Mouse (Mus musculus): ENCODE data around the gene Dohh. TPM values are rescaled to one million over a fixed set of nuclear protein-coding genes. Genes with fewer than 3 reads are reported as not detected.

The Dohh gene
- polyA plus RNA-seq, 1 experiment from 2014 or later, result 74.5 TPM

DNA sequence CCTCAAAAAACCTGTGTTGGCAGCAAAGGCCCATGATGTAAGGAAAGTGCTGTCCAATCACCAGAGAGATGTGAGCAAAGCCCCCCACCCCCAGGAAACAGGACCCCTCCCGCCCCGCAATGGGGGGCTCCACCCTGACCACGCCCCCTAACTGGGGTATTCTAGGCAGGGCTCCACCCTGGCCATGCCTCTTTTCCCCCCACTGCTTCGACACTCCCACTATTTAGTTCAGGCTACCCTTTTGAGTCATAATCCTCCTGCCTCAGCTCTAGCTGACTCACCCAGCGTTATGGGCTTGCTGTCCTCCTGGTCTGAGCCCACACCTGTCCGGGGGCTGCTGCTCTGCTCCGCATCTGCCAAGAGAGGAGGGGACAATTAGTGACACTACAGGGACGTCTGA, 25.1 kb downstream of the Dohh start:
- no peaks in the 10 kb centered on the region for H3K9me3 ChIP-seq (replicated peaks)
- no peak for ATAC-seq
- H3K4me1 ChIP-seq, result peaks cover 94% of the 10 kb centered on the region
- H3K36me3 ChIP-seq, result peaks cover 17% of the 10 kb centered on the region; the same call in 1 of the 2 replicates
- H3K27me3 ChIP-seq (replicated peaks), result peaks cover 50% of the 10 kb centered on the region
- H3K4me2 ChIP-seq, result peak overlapping the region; percentile 50
- peak overlapping the region; percentile 42 for H3K27ac ChIP-seq
- H3K4me3 ChIP-seq, result no peak overlapping the region
- WGBS (ENCODE audit: insufficient replicate concordance), result 11% methylated on average over 8 of the region's 8 CpGs
- H3K9ac ChIP-seq, result 0 out of 2 replicates have a peak overlapping the region, but pooled peaks have one; percentile 8

DNA sequence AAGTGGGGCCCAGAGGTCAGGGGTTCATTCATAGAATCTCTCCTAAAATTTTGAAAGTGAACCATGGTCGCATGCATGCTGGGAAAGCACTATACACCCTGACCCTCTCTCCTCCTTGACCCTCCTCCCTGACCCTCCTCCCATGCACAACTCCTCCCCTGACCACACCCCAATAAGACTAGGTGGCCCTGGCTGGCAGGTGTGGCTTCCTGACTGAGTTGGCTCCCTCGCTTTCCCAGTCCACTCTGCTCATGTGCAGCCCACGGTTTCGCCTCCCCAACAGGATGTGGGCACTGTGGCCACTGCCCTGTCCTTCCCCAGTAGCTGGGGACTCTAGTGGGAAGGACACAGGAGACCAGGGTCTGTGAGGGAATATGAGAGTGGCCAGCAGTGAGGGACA, 26.1 kb downstream of the Dohh start:
- no peak for ATAC-seq
- no peak overlapping the region; the same call in 1 of the 2 replicates for H3K4me3 ChIP-seq
- 27% methylated on average over 4 of the region's 4 CpGs for WGBS (ENCODE audit: insufficient replicate concordance)
- H3K4me2 ChIP-seq, result peak overlapping the region; percentile 50
- H3K9ac ChIP-seq, result 0 out of 2 replicates have a peak overlapping the region, but pooled peaks have one; percentile 8
- H3K36me3 ChIP-seq, result 0 out of 2 replicates have a peak, but pooled peaks cover 12% of the 10 kb centered on the region
- peaks cover 41% of the 10 kb centered on the region for H3K27me3 ChIP-seq (replicated peaks)
- peak overlapping the region; percentile 52; the same call in 1 of the 2 replicates for H3K27ac ChIP-seq
- no peaks in the 10 kb centered on the region for H3K9me3 ChIP-seq (replicated peaks)
- H3K4me1 ChIP-seq, result peaks cover 94% of the 10 kb centered on the region

DNA sequence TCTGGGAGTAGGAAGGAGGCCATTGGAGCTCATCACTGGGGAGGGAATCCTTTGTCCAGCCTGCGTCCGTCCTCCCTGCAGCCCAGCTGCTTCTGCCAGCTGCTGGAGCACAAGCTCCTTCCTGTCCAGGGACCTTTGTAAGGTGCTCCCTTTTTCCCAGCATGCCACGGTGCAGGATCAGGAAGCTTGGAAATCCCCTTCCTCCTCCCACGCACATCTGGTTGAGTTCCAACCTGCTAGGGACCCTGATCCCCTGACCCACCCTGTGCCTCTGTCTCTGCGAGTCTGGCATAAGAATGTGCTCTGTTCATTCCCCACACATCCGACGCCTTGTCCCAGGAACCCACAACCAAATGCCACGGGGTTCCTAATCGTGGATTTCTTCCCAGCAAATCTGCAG, 26.8 kb downstream of the Dohh start:
- WGBS (ENCODE audit: insufficient replicate concordance), result 73% methylated on average over 9 of the region's 9 CpGs
- ATAC-seq, result no peak
- peak overlapping the region; percentile 52 for H3K27ac ChIP-seq

DNA sequence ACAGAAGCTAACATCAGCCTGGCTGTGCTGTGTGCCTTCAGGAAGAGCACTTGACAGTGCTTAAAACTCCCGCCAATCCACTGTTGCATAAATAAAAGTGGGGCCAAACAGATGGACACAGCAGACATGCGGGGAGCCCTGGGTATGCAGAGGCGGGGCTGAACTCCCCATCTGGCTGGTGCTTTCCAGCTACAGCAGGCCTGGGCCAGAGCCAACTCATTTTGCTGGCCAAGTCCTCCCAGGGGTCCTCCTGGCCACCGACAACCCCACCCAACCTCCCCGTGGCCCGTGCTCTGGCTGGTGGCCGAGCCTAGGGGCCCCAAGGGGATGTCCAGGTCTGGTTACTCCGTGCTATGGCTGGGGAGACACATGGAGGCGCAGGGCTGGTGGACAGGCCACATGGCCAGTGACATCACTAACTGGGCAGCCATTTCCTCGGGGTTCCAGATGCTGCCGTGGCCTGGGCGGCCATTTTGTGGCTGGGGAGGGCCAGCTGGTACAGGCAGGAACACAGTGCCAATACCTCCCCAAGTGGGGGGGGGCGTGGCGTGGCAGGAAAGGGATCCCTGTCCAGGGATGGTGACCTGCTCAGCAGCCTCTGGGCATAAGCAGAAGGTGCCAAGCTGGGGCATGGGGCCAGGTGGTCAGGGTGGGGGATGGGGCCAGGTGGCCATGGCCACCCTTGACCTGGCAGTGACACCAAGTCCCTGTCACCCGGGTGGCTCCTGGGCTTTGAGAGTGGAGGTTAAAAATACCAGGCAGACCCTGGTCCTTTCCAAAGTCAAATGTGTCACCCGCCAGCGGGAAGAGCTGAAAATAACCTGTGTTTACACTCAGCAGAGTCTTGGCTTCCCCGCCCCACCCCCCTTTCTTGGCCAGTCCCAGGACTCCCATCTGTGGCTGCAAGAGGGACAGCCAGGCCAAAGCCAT, 27.5 kb downstream of the Dohh start:
- H3K4me3 ChIP-seq, result no peak overlapping the region
- no peak overlapping the region for H3K9ac ChIP-seq
- ATAC-seq, result no peak
- H3K4me1 ChIP-seq, result peaks cover 91% of the 10 kb centered on the region
- peaks cover 29% of the 10 kb centered on the region for H3K27me3 ChIP-seq (replicated peaks)
- H3K36me3 ChIP-seq, result 0 out of 2 replicates have a peak, but pooled peaks cover 4% of the 10 kb centered on the region
- 64% methylated on average over 18 of the region's 18 CpGs for WGBS (ENCODE audit: insufficient replicate concordance)
- H3K27ac ChIP-seq, result peak overlapping the region; percentile 52
- no peaks in the 10 kb centered on the region for H3K9me3 ChIP-seq (replicated peaks)
- 0 out of 2 replicates have a peak overlapping the region, but pooled peaks have one; percentile 50 for H3K4me2 ChIP-seq

More for the DNA sequence above, 26.8 kb downstream of the Dohh start:
- peak overlapping the region; percentile 50 for H3K4me2 ChIP-seq
- H3K4me1 ChIP-seq, result peaks cover 94% of the 10 kb centered on the region
- no peak overlapping the region for H3K4me3 ChIP-seq
- no peaks in the 10 kb centered on the region for H3K9me3 ChIP-seq (replicated peaks)
- H3K36me3 ChIP-seq, result 0 out of 2 replicates have a peak, but pooled peaks cover 6% of the 10 kb centered on the region
- peaks cover 35% of the 10 kb centered on the region for H3K27me3 ChIP-seq (replicated peaks)
- H3K9ac ChIP-seq, result no peak overlapping the region

DNA sequence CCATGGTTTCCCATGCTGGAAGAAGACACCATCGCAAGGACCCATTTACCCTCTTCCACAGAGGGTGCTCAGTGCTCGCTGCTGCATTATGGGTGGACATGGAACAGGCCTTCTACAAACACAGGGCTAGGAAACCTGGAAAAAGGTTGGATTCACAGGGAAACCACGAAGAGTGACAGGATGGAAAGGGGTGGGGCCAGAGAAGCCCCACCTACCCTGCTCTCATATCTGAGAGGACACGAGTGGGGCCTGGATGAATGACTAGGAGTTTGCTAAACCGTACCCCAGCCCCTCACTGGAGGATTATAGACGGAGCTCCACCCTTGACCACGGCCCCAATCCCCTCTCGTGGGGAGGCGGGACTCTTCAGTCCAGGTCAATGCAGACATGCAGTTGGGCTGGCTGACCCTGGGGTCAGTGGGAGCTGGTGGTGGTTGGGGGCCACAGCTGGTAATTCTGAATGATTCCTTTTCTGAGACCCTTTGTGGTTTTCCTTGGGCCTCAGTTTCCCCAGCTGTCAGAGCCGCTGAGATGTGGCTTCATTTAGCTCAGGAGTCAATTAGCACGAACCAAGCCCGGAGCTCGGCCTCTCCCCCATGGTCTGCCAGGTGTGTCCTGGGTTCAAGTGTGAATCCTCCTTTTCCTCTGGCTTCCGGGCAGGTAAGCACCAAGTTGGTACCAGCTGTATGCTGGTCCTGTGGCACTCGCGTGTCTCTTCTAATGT, 28.5 kb downstream of the Dohh start:
- H3K4me1 ChIP-seq, result peaks cover 91% of the 10 kb centered on the region
- no peak overlapping the region for H3K4me2 ChIP-seq
- peak overlapping the region; percentile 52 for H3K27ac ChIP-seq
- H3K4me3 ChIP-seq, result no peak overlapping the region
- no peaks in the 10 kb centered on the region for H3K9me3 ChIP-seq (replicated peaks)
- WGBS (ENCODE audit: insufficient replicate concordance), result 59% methylated on average over 16 of the region's 16 CpGs
- H3K9ac ChIP-seq, result no peak overlapping the region
- H3K36me3 ChIP-seq, result no peaks in the 10 kb centered on the region
- ATAC-seq, result no peak
- peaks cover 29% of the 10 kb centered on the region for H3K27me3 ChIP-seq (replicated peaks)

DNA sequence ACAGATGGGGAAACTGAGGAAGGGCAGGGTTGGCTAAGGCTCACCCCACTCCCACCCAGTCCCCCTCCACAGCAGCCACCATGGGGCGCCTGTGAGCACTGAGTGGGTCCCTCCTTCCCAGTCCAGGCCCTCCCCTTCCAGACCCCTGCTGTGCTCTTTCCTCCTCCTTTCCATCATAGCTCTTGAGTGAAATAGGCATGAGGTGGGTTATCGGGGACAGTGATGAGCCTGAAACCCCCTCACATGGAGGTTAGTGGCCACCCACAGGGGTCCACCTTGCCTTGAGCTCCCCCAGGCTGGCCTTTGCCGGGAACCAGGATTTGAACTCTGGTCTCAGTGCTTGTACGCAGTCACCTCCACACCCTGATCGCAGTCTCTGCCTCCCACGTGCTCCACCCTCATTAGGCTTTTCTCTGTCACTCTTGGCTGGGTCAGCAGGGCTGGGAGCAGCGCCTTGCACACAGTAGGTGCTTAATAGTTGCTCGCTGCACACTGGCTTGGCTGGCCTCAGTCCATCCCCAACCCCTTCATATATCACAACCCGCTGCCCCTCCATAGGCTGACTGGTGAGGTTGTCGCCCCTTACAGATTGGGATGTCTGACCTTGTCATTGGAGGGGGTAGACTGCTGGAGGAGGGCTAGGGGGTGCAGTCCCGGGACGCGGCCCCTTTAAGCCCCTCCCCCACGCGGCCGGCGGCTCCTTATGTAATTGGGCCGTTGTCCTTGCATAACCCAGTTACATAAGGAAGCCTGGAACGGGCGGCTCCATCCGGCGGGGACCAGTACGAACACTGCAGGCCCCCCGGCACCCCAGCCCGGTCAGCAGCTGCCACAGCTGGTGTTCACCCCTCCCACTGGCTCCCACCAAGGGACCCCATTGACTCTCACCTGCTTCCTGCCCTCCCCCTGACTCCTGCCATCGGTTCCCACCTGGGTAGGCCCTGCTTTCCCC, 29.4 kb downstream of the Dohh start:
- no peak overlapping the region for H3K4me3 ChIP-seq
- H3K9ac ChIP-seq, result no peak overlapping the region
- ATAC-seq, result 0 out of 2 replicates have a peak, but pooled peaks have one; percentile 13
- H3K4me1 ChIP-seq, result peaks cover 91% of the 10 kb centered on the region
- peak overlapping the region; percentile 40 for H3K4me2 ChIP-seq
- no peaks in the 10 kb centered on the region for H3K36me3 ChIP-seq
- WGBS (ENCODE audit: insufficient replicate concordance), result 25% methylated on average over 26 of the region's 26 CpGs
- H3K9me3 ChIP-seq (replicated peaks), result no peaks in the 10 kb centered on the region
- H3K27ac ChIP-seq, result peak overlapping the region; percentile 36
- peaks cover 29% of the 10 kb centered on the region for H3K27me3 ChIP-seq (replicated peaks)

DNA sequence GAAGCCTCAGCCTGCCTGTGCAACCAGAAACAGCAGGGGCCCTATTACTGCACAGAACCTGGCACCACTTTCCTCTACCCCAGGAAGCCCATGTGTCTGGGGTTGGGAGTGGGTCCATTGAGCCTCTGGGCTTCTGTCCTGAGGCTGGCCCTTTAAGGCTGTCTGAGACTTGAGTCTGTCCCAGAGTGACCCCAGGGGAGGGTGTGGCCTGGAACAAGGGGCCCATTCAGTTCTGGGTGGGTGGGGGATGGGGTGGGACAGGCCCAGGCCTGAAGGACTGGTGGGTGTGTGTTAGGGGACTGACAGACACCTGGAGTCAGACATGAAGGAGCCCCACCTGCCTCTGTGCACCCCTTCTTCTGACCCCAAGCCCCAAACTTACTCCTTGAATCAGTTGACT, 30.5 kb downstream of the Dohh start:
- no peak for ATAC-seq
- peaks cover 86% of the 10 kb centered on the region for H3K4me1 ChIP-seq

DNA sequence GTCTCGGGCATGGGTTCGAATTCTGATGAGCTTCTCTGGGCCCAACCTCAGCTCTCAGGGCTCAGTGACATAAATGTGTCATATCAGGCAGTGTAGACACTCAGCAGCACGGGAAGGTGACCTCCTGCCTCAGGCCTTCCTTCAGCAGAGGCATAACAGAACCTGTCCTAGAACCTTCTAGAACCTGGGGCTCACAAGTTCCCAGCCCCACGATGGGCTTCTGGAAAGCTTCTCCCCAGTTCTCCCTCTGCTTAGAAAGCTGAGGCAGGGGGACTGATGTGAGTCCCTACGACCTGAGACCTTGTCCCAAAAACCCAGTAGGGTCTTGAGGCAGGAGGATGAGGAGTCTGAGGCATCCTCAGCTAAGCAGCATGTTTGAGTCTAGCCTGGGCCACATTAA, 30.9 kb downstream of the Dohh start:
- H3K4me2 ChIP-seq, result no peak overlapping the region
- ATAC-seq, result no peak
- H3K9me3 ChIP-seq (replicated peaks), result no peaks in the 10 kb centered on the region
- H3K27me3 ChIP-seq (replicated peaks), result peaks cover 33% of the 10 kb centered on the region
- no peak overlapping the region for H3K4me3 ChIP-seq
- peaks cover 86% of the 10 kb centered on the region for H3K4me1 ChIP-seq
- no peak overlapping the region for H3K9ac ChIP-seq
- 0 out of 2 replicates have a peak overlapping the region, but pooled peaks have one; percentile 36 for H3K27ac ChIP-seq
- WGBS (ENCODE audit: insufficient replicate concordance), result 71% methylated on average over 5 of the region's 5 CpGs
- peaks cover 3% of the 10 kb centered on the region; the same call in 1 of the 2 replicates for H3K36me3 ChIP-seq

More for the DNA sequence above, 30.5 kb downstream of the Dohh start:
- H3K36me3 ChIP-seq, result no peaks in the 10 kb centered on the region
- peak overlapping the region; percentile 36; the same call in 1 of the 2 replicates for H3K27ac ChIP-seq
- H3K4me2 ChIP-seq, result no peak overlapping the region
- H3K27me3 ChIP-seq (replicated peaks), result peaks cover 29% of the 10 kb centered on the region
- no peak overlapping the region for H3K9ac ChIP-seq
- no peaks in the 10 kb centered on the region for H3K9me3 ChIP-seq (replicated peaks)
- no peak overlapping the region for H3K4me3 ChIP-seq

DNA sequence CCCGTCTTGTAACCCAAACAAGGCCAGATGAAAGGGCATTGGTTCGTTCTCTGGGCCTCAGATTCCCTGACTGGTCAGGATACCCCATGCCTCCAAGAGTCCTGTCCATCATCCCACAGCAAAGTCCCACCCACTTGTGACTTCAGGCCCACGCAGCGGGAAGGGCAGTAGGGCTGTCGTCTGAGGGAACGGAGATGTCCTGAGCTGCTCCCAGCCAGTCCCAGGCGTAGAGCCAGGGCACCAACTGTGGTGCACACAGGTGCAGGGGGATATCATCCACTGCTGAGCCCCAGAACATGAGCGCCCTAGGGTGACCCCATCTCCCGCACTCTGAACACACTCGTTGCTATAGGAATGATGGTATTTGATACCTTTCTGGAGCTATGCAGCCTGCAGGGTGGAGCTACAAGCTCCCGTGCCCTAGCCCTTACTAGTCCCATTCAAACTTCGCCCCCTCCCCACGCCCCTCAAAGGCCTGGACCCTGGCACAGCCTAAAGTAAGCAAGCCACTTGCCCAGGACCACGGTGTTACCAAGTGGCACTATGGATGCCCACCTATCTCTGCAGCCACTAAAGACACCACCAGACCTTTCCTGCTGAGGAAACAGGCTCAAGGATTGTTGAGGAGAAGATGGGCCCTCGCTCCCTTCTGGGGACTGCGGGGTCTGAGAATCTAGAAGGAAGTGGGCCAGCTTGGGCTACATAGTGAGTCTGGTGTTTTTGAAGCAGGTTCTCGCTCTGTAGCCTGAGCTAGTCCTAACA, 31.5 kb downstream of the Dohh start:
- H3K27ac ChIP-seq, result no peak overlapping the region

DNA sequence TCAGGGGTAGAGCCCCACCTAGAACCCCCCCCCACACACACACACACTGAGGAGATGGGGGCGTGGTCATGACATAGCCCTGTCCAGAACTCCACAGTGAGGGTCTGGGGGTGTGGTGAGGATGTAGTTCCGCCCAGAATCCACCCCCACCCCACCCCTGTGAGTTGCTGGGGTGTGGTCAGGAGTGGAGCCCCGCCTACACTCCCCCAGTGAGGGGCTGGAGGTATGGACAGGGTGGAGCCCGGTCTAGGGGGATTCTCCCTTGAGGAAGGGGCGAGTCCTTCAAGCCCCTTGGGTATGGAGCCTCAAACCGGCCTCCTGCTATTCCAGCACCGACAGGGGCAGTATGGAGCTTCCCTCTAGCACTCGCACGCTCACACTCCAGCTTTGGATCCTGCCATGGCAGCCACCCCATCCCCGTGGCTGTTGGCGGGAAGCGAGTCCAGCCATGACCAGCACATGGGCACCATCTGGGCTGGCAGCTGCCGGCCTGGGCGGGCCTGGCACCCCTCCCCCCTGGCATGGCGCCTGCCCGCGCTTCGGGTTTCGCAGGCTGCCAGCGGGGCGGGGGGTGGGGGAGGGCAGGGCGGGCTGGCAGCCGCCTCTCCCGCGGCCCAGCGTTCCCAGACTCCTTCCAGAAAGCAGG, 32.5 kb downstream of the Dohh start:
- peaks cover 48% of the 10 kb centered on the region for H3K27me3 ChIP-seq (replicated peaks)
- H3K9me3 ChIP-seq (replicated peaks), result no peaks in the 10 kb centered on the region
- H3K9ac ChIP-seq, result peak overlapping the region; percentile 49; the same call in 1 of the 2 replicates
- peak; percentile 32 for ATAC-seq
- peaks cover 72% of the 10 kb centered on the region for H3K4me1 ChIP-seq
- no peak overlapping the region for H3K27ac ChIP-seq
- WGBS (ENCODE audit: insufficient replicate concordance), result 3% methylated on average over 26 of the region's 26 CpGs
- H3K4me3 ChIP-seq, result peak overlapping the region; percentile 44
- H3K4me2 ChIP-seq, result peak overlapping the region; percentile 73
- H3K36me3 ChIP-seq, result peaks cover 8% of the 10 kb centered on the region; the same call in 1 of the 2 replicates

More for the DNA sequence above, 31.5 kb downstream of the Dohh start:
- Histone ChIP-seq H3K4me1 (peaks cover 82% of the 10 kb centered on the region), H3K27me3 (replicated peaks) (peaks cover 39% of the 10 kb centered on the region), H3K4me2 (no peak overlapping the region), H3K4me3 (no peak overlapping the region), H3K9ac (no peak overlapping the region), H3K9me3 (replicated peaks) (no peaks in the 10 kb centered on the region), H3K36me3 (peaks cover 8% of the 10 kb centered on the region; the same call in 1 of the 2 replicates)
- no peak for ATAC-seq
- 60% methylated on average over 17 of the region's 17 CpGs for WGBS (ENCODE audit: insufficient replicate concordance)

Data from liver, embryonic 12.5 days (tissue).